Mouse (Mus musculus) thymus, adult 2 months (tissue): Measurements from ENCODE around the gene Sh3bp5l.

ENCODE experiments used
- CTCF ChIP-seq: fragments of 200-500 bp; IDR thresholded peaks from 2 replicates; pipeline ENCODE4 v1.5.1; 2012; ENCODE audit warnings: mild to moderate bottlenecking, control low read depth, low read length, moderate library complexity, borderline replicate concordance; ENCODE audit not compliant: control insufficient read depth, poor library complexity, insufficient read depth; ENCODE audit errors: extremely low read depth
- POLR2A ChIP-seq: fragments of 200-500 bp; IDR thresholded peaks from 2 replicates; pipeline ENCODE4 v1.6.1; 2012; ENCODE audit warnings: mild to moderate bottlenecking, low read length, control low read depth, moderate library complexity; ENCODE audit not compliant: control insufficient read depth, poor library complexity, insufficient read depth; ENCODE audit errors: extremely low read depth

GRCm38 (mm10) chr11:58301057-58301456, 29.5 kb upstream of the Sh3bp5l start:
- TF ChIP-seq CTCF: no peak
- no peak for TF ChIP-seq POLR2A
